Mouse (Mus musculus) midbrain, embryonic 10.5 days (tissue): ENCODE measurements around the gene Tecrl. TPM values are rescaled to one million over a fixed set of nuclear protein-coding genes. Genes with fewer than 3 reads are reported as not detected.
A peak's percentile ranks its signal among the peaks of the same experiment; 100 is the strongest.

ENCODE experiments used
- DNase-seq: peaks from one replicate; pipeline ENCODE4 v3.0.0-alpha.2; 2017; ENCODE audit warnings: low spot score
- H3K27ac ChIP-seq: fragments of 300-500 bp; sonication (generic); replicated peaks from 2 replicates; pipeline ENCODE4 v1.5.1; 2016; ENCODE audit warnings: mild to moderate bottlenecking
- H3K27me3 ChIP-seq: fragments of 300-500 bp; sonication (generic); 2 replicates; pipeline ENCODE4 v1.6.1; 2016; ENCODE audit warnings: low read depth, mild to moderate bottlenecking; ENCODE audit not compliant: poor library complexity, severe bottlenecking
- H3K36me3 ChIP-seq: fragments of 300-500 bp; sonication (generic); 2 replicates; pipeline ENCODE4 v1.6.1; 2016; ENCODE audit warnings: mild to moderate bottlenecking, moderate library complexity
- H3K4me1 ChIP-seq: fragments of 300-500 bp; sonication (generic); 2 replicates; pipeline ENCODE4 v1.6.1; 2016
- H3K4me3 ChIP-seq: fragments of 300-500 bp; sonication (generic); 2 replicates; pipeline ENCODE4 v1.5.1; 2016; ENCODE audit warnings: mild to moderate bottlenecking, moderate library complexity
- H3K9me3 ChIP-seq: fragments of 300-500 bp; sonication (generic); replicated peaks from 2 replicates; pipeline ENCODE4 v1.6.1; 2016; ENCODE audit warnings: mild to moderate bottlenecking
- WGBS: fragments of 180-500 bp; shearing (Covaris S2); methylation state at CpG from one replicate; pipeline ENCODE4 v1.1.7; 2016; 5-methylcytosine and 5-hydroxymethylcytosine counted together
- polyA plus RNA-seq: library from polyadenylated mRNA; unstranded; fragments of >200 nt; fragmentation: Nextera tagmentation; extraction: Ambion mirVana; gene quantifications from 2 replicates; pipeline ENCODE4 v1.2.1, GENCODE M21; 2016

The Tecrl gene
- polyA plus RNA-seq, result 0.15 and 0.23 TPM in 2 replicates

- no peaks in the 10 kb centered on the region for H3K36me3 ChIP-seq
- 0 out of 2 replicates have a peak within 1 kb of the TSS, but pooled peaks have one; percentile 55 for H3K27ac ChIP-seq
- DNase-seq, result no peak
- H3K4me3 ChIP-seq, result no peak within 1 kb of the TSS
- 43% methylated on average over 9 of the region's 9 CpGs for WGBS
- no peaks in the 10 kb centered on the region for H3K9me3 ChIP-seq
- no peaks in the 10 kb centered on the region for H3K27me3 ChIP-seq
- peaks cover 9% of the 10 kb centered on the region for H3K4me1 ChIP-seq
Observed at GRCm38 (mm10) chr5:83354846-83355561, at the start of gene Tecrl. Gene Tecrl (minus strand): TSS chr5:83355195.

- Histone ChIP-seq H3K27me3 (no peaks in the 10 kb centered on the region), H3K4me1 (no peaks in the 10 kb centered on the region), H3K27ac (no peak overlapping the region), H3K9me3 (no peaks in the 10 kb centered on the region), H3K4me3 (no peak overlapping the region), H3K36me3 (no peaks in the 10 kb centered on the region)
- WGBS, result 88% methylated on average over 2 of the region's 2 CpGs
- DNase-seq, result no peak
Observed at GRCm38 (mm10) chr5:83385021-83385420, 30.0 kb upstream of the Tecrl start.

GRCm38 (mm10) chr5:83351615-83352014 lies 3.4 kb downstream of the Tecrl start:
- Histone ChIP-seq H3K9me3 (no peaks in the 10 kb centered on the region), H3K27me3 (no peaks in the 10 kb centered on the region), H3K4me1 (peaks cover 9% of the 10 kb centered on the region), H3K36me3 (no peaks in the 10 kb centered on the region), H3K4me3 (no peak overlapping the region), H3K27ac (no peak overlapping the region)
- 66% methylated on average over 2 of the region's 2 CpGs for WGBS
- no peak for DNase-seq

GRCm38 (mm10) chr5:83339144-83339543 lies 15.9 kb downstream of the Tecrl start:
- no peak for DNase-seq
- Histone ChIP-seq H3K9me3 (no peaks in the 10 kb centered on the region), H3K36me3 (no peaks in the 10 kb centered on the region), H3K4me1 (no peaks in the 10 kb centered on the region), H3K4me3 (no peak overlapping the region), H3K27me3 (no peaks in the 10 kb centered on the region), H3K27ac (no peak overlapping the region)
- 77% methylated on average over 4 of the region's 4 CpGs for WGBS

GRCm38 (mm10) chr5:83267148-83267776 lies 87.7 kb downstream of the Tecrl start:
- DNase-seq, result no peak
- Histone ChIP-seq H3K36me3 (no peaks in the 10 kb centered on the region), H3K27ac (no peak overlapping the region), H3K9me3 (no peaks in the 10 kb centered on the region), H3K4me1 (peaks cover 3% of the 10 kb centered on the region), H3K27me3 (no peaks in the 10 kb centered on the region), H3K4me3 (no peak overlapping the region)
- 74% methylated on average over 2 of the region's 2 CpGs for WGBS

- Histone ChIP-seq H3K4me3 (no peak overlapping the region), H3K36me3 (no peaks in the 10 kb centered on the region), H3K27me3 (no peaks in the 10 kb centered on the region), H3K27ac (no peak overlapping the region), H3K9me3 (no peaks in the 10 kb centered on the region), H3K4me1 (no peaks in the 10 kb centered on the region)
- DNase-seq, result no peak
Observed at GRCm38 (mm10) chr5:83260059-83260458, 94.9 kb downstream of the Tecrl start.

- Histone ChIP-seq H3K4me3 (no peak overlapping the region), H3K27me3 (no peaks in the 10 kb centered on the region), H3K9me3 (no peaks in the 10 kb centered on the region), H3K36me3 (no peaks in the 10 kb centered on the region), H3K4me1 (no peaks in the 10 kb centered on the region), H3K27ac (no peak overlapping the region)
- 89% methylated on average over 2 of the region's 2 CpGs for WGBS
- DNase-seq, result no peak
Observed at GRCm38 (mm10) chr5:83254141-83254540, 100.9 kb downstream of the Tecrl start.

- no peak for DNase-seq
- 30% methylated on average over 5 of the region's 5 CpGs for WGBS
- H3K4me3 ChIP-seq, result no peak overlapping the region
- H3K9me3 ChIP-seq, result no peaks in the 10 kb centered on the region
- no peaks in the 10 kb centered on the region for H3K36me3 ChIP-seq
- H3K27ac ChIP-seq, result no peak overlapping the region
- peaks cover 6% of the 10 kb centered on the region for H3K4me1 ChIP-seq
- H3K27me3 ChIP-seq, result no peaks in the 10 kb centered on the region
Observed at GRCm38 (mm10) chr5:83238848-83239452, 116.0 kb downstream of the Tecrl start.
